Mouse (Mus musculus): Measurements from ENCODE around the gene E030018B13Rik. TPM values are rescaled to one million over a fixed set of nuclear protein-coding genes. Genes with fewer than 3 reads are reported as not detected.

The E030018B13Rik gene
- total and polyA plus RNA-seq, 2 experiments from 2014 or later, result 0.15 TPM; not detected in 1

- DNase-seq (ENCODE audit: low spot score) (no peak), ATAC-seq (ENCODE audit: insufficient read depth, low read depth) (no peak)
- Histone ChIP-seq H3K9me3 (replicated peaks; ENCODE audit: control insufficient read depth, low read length) (no peaks in the 10 kb centered on the region), H3K27ac (ENCODE audit: low read depth) (peak overlapping the region; percentile 66), H3K4me2 (ENCODE audit: low read depth, low read length) (no peak overlapping the region), H3K27me3 (ENCODE audit: control insufficient read depth, insufficient read depth, low read length) (no peaks in the 10 kb centered on the region), H3K36me3 (replicated peaks; ENCODE audit: control insufficient read depth, insufficient read depth, low read length) (peaks cover 22% of the 10 kb centered on the region), H3K4me1 (ENCODE audit: control insufficient read depth, insufficient read depth) (peaks cover 23% of the 10 kb centered on the region), H3K9ac (replicated peaks; ENCODE audit: low read depth, low read length) (no peak overlapping the region), H3K4me3 (ENCODE audit: low read depth, low read length) (no peak overlapping the region)
- TF ChIP-seq EP300 (IDR thresholded peaks at IDR 0.05; ENCODE audit: low read depth) (no peak), CTCF (IDR thresholded peaks at IDR 0.05; ENCODE audit: low read depth) (no peak)
- 75% methylated on average over 10 of the region's 10 CpGs for WGBS
Measured at GRCm38 (mm10) chr7:63887602-63888123, 29.0 kb upstream of the E030018B13Rik start.

GRCm38 (mm10) chr7:63888674-63889073, 28.0 kb upstream of the E030018B13Rik start:
- no peak overlapping the region for H3K9ac ChIP-seq (replicated peaks; ENCODE audit: low read depth, low read length)
- H3K9me3 ChIP-seq (replicated peaks; ENCODE audit: control insufficient read depth, low read length), result no peaks in the 10 kb centered on the region
- no peak overlapping the region for H3K4me3 ChIP-seq (ENCODE audit: low read depth, low read length)
- DNase-seq (ENCODE audit: low spot score), result no peak
- peaks cover 22% of the 10 kb centered on the region for H3K36me3 ChIP-seq (replicated peaks; ENCODE audit: control insufficient read depth, insufficient read depth, low read length)
- peaks cover 23% of the 10 kb centered on the region for H3K4me1 ChIP-seq (ENCODE audit: control insufficient read depth, insufficient read depth)
- no peak for ATAC-seq (ENCODE audit: insufficient read depth, low read depth)
- TF ChIP-seq EP300 (IDR thresholded peaks at IDR 0.05; ENCODE audit: low read depth), result no peak
- no peak for TF ChIP-seq CTCF (IDR thresholded peaks at IDR 0.05; ENCODE audit: low read depth)
- no peak overlapping the region for H3K4me2 ChIP-seq (ENCODE audit: low read depth, low read length)
- no peaks in the 10 kb centered on the region for H3K27me3 ChIP-seq (ENCODE audit: control insufficient read depth, insufficient read depth, low read length)
- WGBS, result 50% methylated on average over 6 of the region's 6 CpGs
- 0 out of 2 replicates have a peak overlapping the region, but pooled peaks have one; percentile 66 for H3K27ac ChIP-seq (ENCODE audit: low read depth)

DNA sequence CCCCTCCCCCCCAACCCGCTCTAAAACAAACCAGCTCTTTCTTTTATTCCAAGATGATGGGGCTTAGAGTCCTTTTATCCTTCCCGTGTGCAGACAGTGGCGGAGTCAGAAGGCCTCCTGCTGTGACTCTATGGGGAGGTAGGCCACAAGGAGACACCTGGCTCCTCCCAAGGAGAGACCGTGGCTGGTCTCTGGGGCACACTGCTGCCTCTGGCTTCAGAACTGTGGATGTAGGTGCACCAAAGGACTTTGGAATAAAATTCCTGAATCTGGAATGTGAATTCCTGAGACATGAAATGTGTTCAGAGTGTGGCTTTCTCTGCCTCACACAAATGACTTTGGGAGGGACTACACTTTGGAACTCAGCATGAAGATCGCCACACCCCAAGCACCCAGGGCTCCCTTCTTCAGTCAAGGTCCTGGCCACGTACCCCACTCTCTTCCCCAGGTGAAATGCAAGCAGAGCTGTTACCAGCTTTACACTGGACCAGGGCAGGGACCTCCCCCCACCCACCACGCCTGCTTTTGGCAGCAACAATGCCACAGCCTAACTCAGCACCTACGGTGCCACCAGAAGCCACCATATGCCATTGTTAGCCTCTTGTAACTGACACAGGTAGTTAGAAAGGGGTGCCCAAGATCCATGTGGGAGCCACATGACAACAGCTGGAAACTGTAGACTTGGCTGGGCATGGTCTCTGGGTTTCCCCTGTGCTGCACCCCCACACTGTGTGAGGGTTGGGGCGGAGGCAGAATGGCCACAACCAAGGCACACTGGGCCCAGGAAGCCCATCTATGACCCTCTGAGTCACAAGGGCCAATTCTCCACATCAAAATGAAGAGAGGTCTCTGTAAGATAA, 27.3 kb upstream of the E030018B13Rik start:
- 83% methylated on average over 9 of the region's 9 CpGs for WGBS
- H3K4me1 ChIP-seq (ENCODE audit: control insufficient read depth, insufficient read depth), result peaks cover 23% of the 10 kb centered on the region
- H3K9me3 ChIP-seq (replicated peaks; ENCODE audit: control insufficient read depth, low read length), result no peaks in the 10 kb centered on the region
- no peak for TF ChIP-seq EP300 (IDR thresholded peaks at IDR 0.05; ENCODE audit: low read depth)
- no peak for TF ChIP-seq CTCF (IDR thresholded peaks at IDR 0.05; ENCODE audit: low read depth)
- ATAC-seq (ENCODE audit: insufficient read depth, low read depth) (no peak), DNase-seq (ENCODE audit: low spot score) (no peak)
- H3K36me3 ChIP-seq (replicated peaks; ENCODE audit: control insufficient read depth, insufficient read depth, low read length), result peaks cover 22% of the 10 kb centered on the region
- H3K9ac ChIP-seq (replicated peaks; ENCODE audit: low read depth, low read length), result no peak overlapping the region; the same call in 1 of the 2 replicates
- no peaks in the 10 kb centered on the region for H3K27me3 ChIP-seq (ENCODE audit: control insufficient read depth, insufficient read depth, low read length)
- H3K4me3 ChIP-seq (ENCODE audit: low read depth, low read length), result no peak overlapping the region
- H3K4me2 ChIP-seq (ENCODE audit: low read depth, low read length), result no peak overlapping the region
- H3K27ac ChIP-seq (ENCODE audit: low read depth), result peak overlapping the region; percentile 25; the same call in 1 of the 2 replicates

GRCm38 (mm10) chr7:63891488-63892075, 25.1 kb upstream of the E030018B13Rik start:
- Histone ChIP-seq H3K9ac (replicated peaks; ENCODE audit: low read depth, low read length) (no peak overlapping the region), H3K4me3 (ENCODE audit: low read depth, low read length) (no peak overlapping the region), H3K4me1 (ENCODE audit: control insufficient read depth, insufficient read depth) (peaks cover 38% of the 10 kb centered on the region), H3K36me3 (replicated peaks; ENCODE audit: control insufficient read depth, insufficient read depth, low read length) (peaks cover 22% of the 10 kb centered on the region), H3K4me2 (ENCODE audit: low read depth, low read length) (no peak overlapping the region), H3K9me3 (replicated peaks; ENCODE audit: control insufficient read depth, low read length) (no peaks in the 10 kb centered on the region), H3K27ac (ENCODE audit: low read depth) (no peak overlapping the region), H3K27me3 (ENCODE audit: control insufficient read depth, insufficient read depth, low read length) (no peaks in the 10 kb centered on the region)
- no peak for DNase-seq (ENCODE audit: low spot score)
- TF ChIP-seq CTCF (IDR thresholded peaks at IDR 0.05; ENCODE audit: low read depth), result no peak
- no peak for TF ChIP-seq EP300 (IDR thresholded peaks at IDR 0.05; ENCODE audit: low read depth)
- ATAC-seq (ENCODE audit: insufficient read depth, low read depth), result no peak
- WGBS, result 82% methylated on average over 43 of the region's 43 CpGs

DNA sequence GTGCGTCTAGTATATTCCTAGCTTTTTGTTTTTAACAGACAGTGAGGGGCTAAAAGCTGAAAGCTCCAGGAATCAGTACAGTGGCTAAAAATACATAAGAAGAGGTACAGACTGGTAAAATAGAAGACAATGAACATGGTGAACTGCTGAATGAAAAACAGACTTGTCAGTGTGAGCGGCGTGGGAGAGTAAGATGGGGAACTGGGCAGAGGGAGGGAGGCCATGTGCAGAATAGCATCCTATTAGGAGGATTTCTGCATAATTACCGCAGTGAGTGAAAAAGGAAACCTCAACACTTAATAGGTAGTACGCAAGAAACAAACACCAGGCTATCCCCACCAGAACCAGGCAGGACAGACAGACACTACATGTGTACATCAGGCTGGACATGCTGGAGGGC, 23.5 kb upstream of the E030018B13Rik start:
- TF ChIP-seq CTCF (IDR thresholded peaks at IDR 0.05; ENCODE audit: low read depth), result no peak
- TF ChIP-seq EP300 (IDR thresholded peaks at IDR 0.05; ENCODE audit: low read depth), result no peak
- peak overlapping the region; percentile 69 for H3K27ac ChIP-seq (ENCODE audit: low read depth)
- no peak for ATAC-seq (ENCODE audit: insufficient read depth, low read depth)

More for the DNA sequence above, 23.5 kb upstream of the E030018B13Rik start:
- Histone ChIP-seq H3K36me3 (replicated peaks; ENCODE audit: control insufficient read depth, insufficient read depth, low read length) (peaks cover 22% of the 10 kb centered on the region), H3K9ac (replicated peaks; ENCODE audit: low read depth, low read length) (no peak overlapping the region), H3K4me3 (ENCODE audit: low read depth, low read length) (no peak overlapping the region), H3K4me2 (ENCODE audit: low read depth, low read length) (no peak overlapping the region), H3K4me1 (ENCODE audit: control insufficient read depth, insufficient read depth) (peaks cover 44% of the 10 kb centered on the region), H3K9me3 (replicated peaks; ENCODE audit: control insufficient read depth, low read length) (no peaks in the 10 kb centered on the region), H3K27me3 (ENCODE audit: control insufficient read depth, insufficient read depth, low read length) (no peaks in the 10 kb centered on the region)
- WGBS, result 94% methylated on average over 5 of the region's 5 CpGs
- no peak for DNase-seq (ENCODE audit: low spot score)
